Mouse (Mus musculus) hindbrain, postnatal 0 days (tissue): ENCODE measurements around the gene Nol8. TPM values are rescaled to one million over a fixed set of nuclear protein-coding genes. Genes with fewer than 3 reads are reported as not detected.

Experiments used
- ATAC-seq: fragments of 200-750 bp; cut with Nextera tagmentation; 2 replicates; pipeline ENCODE4 v1.8.0; 2017; ENCODE audit warnings: mild to moderate bottlenecking, moderate TSS enrichment, moderate library complexity
- DNase-seq: peaks from one replicate; pipeline ENCODE4 v3.0.0-alpha.2; 2015; ENCODE audit warnings: low spot score
- H3K27ac ChIP-seq: fragments of 300-500 bp; sonication (generic); 2 replicates; pipeline ENCODE4 v1.5.1; 2014; ENCODE audit warnings: mild to moderate bottlenecking
- H3K27me3 ChIP-seq: fragments of 300-500 bp; sonication (generic); 2 replicates; pipeline ENCODE4 v1.6.1; 2014; ENCODE audit warnings: low read length, mixed read lengths; ENCODE audit not compliant: insufficient read depth
- H3K36me3 ChIP-seq: fragments of 300-500 bp; sonication (generic); 2 replicates; pipeline ENCODE4 v1.6.1; 2014; ENCODE audit warnings: low read length, mixed read lengths; ENCODE audit not compliant: insufficient read depth
- H3K4me1 ChIP-seq: fragments of 300-500 bp; sonication (generic); 2 replicates; pipeline ENCODE4 v1.6.1; 2014; ENCODE audit warnings: antibody characterized with exemption, low read length, mixed read lengths; ENCODE audit not compliant: insufficient read depth
- H3K4me2 ChIP-seq: fragments of 300-500 bp; sonication (generic); 2 replicates; pipeline ENCODE4 v1.6.1; 2014; ENCODE audit warnings: low read depth, mild to moderate bottlenecking, low read length, moderate library complexity, mixed read lengths
- H3K4me3 ChIP-seq: fragments of 300-500 bp; sonication (generic); 2 replicates; pipeline ENCODE4 v1.5.1; 2014; ENCODE audit warnings: low read length
- H3K9ac ChIP-seq: fragments of 300-500 bp; sonication (generic); replicated peaks from 2 replicates; pipeline ENCODE4 v1.6.1; 2014; ENCODE audit warnings: mild to moderate bottlenecking, low read length, moderate library complexity, mixed read lengths
- H3K9me3 ChIP-seq: fragments of 300-500 bp; sonication (generic); 2 replicates; pipeline ENCODE4 v1.6.1; 2016; ENCODE audit warnings: low read length, mixed read lengths
- CTCF ChIP-seq: IDR thresholded peaks from 2 replicates; pipeline ENCODE4 v1.5.1; 2016; ENCODE audit warnings: antibody characterized with exemption, control low read depth, low read depth
- WGBS: fragments of 180-500 bp; shearing (Covaris S2); extraction: QIAGEN DNeasy Blood & Tissue Kit; methylation state at CpG from one replicate; pipeline ENCODE4 v1.1.7; 2014; 5-methylcytosine and 5-hydroxymethylcytosine counted together
- polyA plus RNA-seq: library from polyadenylated mRNA; unstranded; fragments of >200 nt; fragmentation: Nextera tagmentation; extraction: Ambion mirVana; gene quantifications from 2 replicates; pipeline ENCODE4 v1.2.1, GENCODE M21; 2015
- total RNA-seq: library from RNA; depleted of rRNA; stranded (reverse); fragments of >200 nt; gene quantifications from 2 replicates; pipeline ENCODE4 v1.2.3, GENCODE M21; 2014

Nol8 gene
- total and polyA plus RNA-seq, 2 experiments from 2014 or later = 5.4 to 13.6 TPM

DNA sequence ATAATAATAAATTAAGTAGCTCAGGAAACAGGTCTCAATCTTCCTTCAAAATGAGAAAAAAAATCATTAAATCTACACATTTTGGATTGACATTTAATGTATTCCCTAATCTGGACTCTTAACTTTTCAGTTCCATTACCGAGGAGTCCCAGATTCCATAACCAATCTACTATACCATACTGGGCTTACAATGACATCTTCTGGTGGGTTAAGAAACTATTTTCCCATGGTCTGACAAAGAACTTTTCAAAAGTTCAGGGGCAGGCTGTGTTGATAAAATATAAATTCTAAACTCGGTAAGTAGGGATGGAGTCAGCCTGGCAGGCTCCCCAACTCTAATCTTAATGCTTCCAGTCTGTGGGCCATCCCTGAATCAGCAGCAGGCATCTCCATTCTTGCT, 1.7 kb upstream of the Nol8 start:
- WGBS = 40% methylated on average over 2 of the region's 2 CpGs

GRCm38 (mm10) chr13:49651781-49652351, 1.0 kb upstream of the Nol8 start:
- DNase-seq (no peak), ATAC-seq (no peak)
- Histone ChIP-seq H3K9me3 (no peaks in the 10 kb centered on the region), H3K4me1 (peaks cover 6% of the 10 kb centered on the region; the same call in 1 of the 2 replicates), H3K9ac (peak overlapping the region; percentile 31; the same call in 1 of the 2 replicates), H3K27me3 (no peaks in the 10 kb centered on the region), H3K27ac (0 out of 2 replicates have a peak overlapping the region, but pooled peaks have one; percentile 32), H3K36me3 (no peaks in the 10 kb centered on the region), H3K4me2 (peak overlapping the region; percentile 76), H3K4me3 (peak overlapping the region; percentile 82)
- no peak for TF ChIP-seq CTCF
- 2% methylated on average over 4 of the region's 4 CpGs for WGBS

More for the DNA sequence above, 1.7 kb upstream of the Nol8 start:
- ATAC-seq = no peak
- H3K9me3 ChIP-seq = no peaks in the 10 kb centered on the region
- no peak overlapping the region for H3K4me2 ChIP-seq
- H3K27me3 ChIP-seq = no peaks in the 10 kb centered on the region
- no peak overlapping the region for H3K4me3 ChIP-seq
- H3K4me1 ChIP-seq = peaks cover 6% of the 10 kb centered on the region; the same call in 1 of the 2 replicates
- no peak for DNase-seq
- no peaks in the 10 kb centered on the region for H3K36me3 ChIP-seq
- no peak overlapping the region for H3K27ac ChIP-seq
- no peak overlapping the region for H3K9ac ChIP-seq
- TF ChIP-seq CTCF = peak; percentile 20; the same call in 1 of the 2 replicates

- peak overlapping the region; percentile 82 for H3K4me3 ChIP-seq
- peaks cover 6% of the 10 kb centered on the region; the same call in 1 of the 2 replicates for H3K4me1 ChIP-seq
- ATAC-seq (peak; percentile 83), DNase-seq (no peak)
- H3K9me3 ChIP-seq = no peaks in the 10 kb centered on the region
- H3K4me2 ChIP-seq = peak overlapping the region; percentile 69
- H3K27ac ChIP-seq = no peak overlapping the region; the same call in 1 of the 2 replicates
- H3K27me3 ChIP-seq = no peaks in the 10 kb centered on the region
- peak overlapping the region; percentile 39 for H3K9ac ChIP-seq
- no peak for TF ChIP-seq CTCF
- H3K36me3 ChIP-seq = no peaks in the 10 kb centered on the region
- under 1% methylated on average over 16 of the region's 16 CpGs for WGBS
Measured at GRCm38 (mm10) chr13:49653180-49653541, 283 bp downstream of the Nol8 start.

- Histone ChIP-seq H3K4me3 (no peak overlapping the region), H3K27me3 (no peaks in the 10 kb centered on the region), H3K27ac (no peak overlapping the region), H3K4me2 (no peak overlapping the region), H3K4me1 (peaks cover 7% of the 10 kb centered on the region), H3K9ac (no peak overlapping the region), H3K36me3 (peaks cover 19% of the 10 kb centered on the region; the same call in 1 of the 2 replicates), H3K9me3 (no peaks in the 10 kb centered on the region)
- no peak for TF ChIP-seq CTCF
- no peak for DNase-seq
- WGBS = 90% methylated on average over 2 of the region's 2 CpGs
- ATAC-seq = no peak
Measured at GRCm38 (mm10) chr13:49677793-49678192, 24.9 kb downstream of the Nol8 start.

DNA sequence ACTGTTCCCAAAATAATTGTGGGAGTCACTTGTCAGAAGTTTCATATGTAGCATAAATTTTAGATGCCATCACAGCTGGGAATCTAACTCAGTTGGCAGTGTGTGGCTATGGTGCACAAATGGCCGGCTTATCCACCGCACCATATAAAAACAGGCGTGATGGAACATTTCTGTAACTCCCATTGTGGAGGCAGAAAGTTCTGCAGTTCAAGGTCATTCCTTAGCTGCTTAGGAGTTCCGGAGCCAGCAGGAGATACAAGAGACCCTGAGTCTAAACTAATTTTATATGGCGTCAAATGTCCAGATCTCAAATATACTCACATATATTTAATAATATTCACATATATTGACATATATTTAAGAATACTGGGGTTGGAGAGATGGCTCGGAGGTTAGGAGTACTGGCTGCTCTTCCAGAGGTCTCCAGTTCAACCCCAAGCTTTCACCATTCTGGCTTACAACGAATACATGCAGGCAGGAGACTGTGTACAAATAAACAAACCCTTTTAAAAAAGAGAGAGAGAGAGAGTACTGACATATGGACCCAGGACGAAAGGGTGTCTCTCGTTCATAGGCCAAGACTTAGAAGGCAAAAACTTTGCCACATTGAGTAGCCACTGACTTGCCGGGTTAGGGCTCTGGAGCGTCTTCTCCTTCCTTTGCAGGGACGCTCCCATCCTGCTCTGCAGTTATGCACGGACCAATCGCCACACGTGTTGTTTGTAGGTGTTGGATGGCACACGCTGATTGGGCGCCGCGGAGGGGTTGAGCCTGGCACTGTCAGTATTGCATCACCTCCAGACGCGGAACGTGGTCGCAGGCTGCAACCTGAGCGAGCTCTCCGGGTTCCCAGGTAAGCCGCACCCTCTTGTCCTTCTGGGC, 28.7 kb downstream of the Nol8 start, which contains the start of gene Iars:
TSS of gene Iars (plus strand) at position 750 of the 882 bp plus-strand sequence.
- Histone ChIP-seq H3K9me3 (no peaks in the 10 kb centered on the region), H3K4me1 (peaks cover 15% of the 10 kb centered on the region), H3K4me2 (peak within 1 kb of the TSS; percentile 94), H3K36me3 (peaks cover 6% of the 10 kb centered on the region; the same call in 1 of the 2 replicates), H3K4me3 (peak within 1 kb of the TSS; percentile 90), H3K9ac (peak within 1 kb of the TSS; percentile 83), H3K27me3 (no peaks in the 10 kb centered on the region), H3K27ac (peak within 1 kb of the TSS; percentile 76)
- WGBS = 4% methylated on average over 26 of the region's 26 CpGs
- TF ChIP-seq CTCF = no peak
- DNase-seq (peak; percentile 98), ATAC-seq (peak; percentile 100)

- ATAC-seq = peak; percentile 80
- Histone ChIP-seq H3K36me3 (peaks cover 2% of the 10 kb centered on the region; the same call in 1 of the 2 replicates), H3K4me3 (peak overlapping the region; percentile 90), H3K9ac (peak overlapping the region; percentile 83), H3K4me2 (peak overlapping the region; percentile 94), H3K4me1 (peaks cover 15% of the 10 kb centered on the region), H3K9me3 (no peaks in the 10 kb centered on the region), H3K27ac (peak overlapping the region; percentile 76), H3K27me3 (no peaks in the 10 kb centered on the region)
- TF ChIP-seq CTCF = no peak
- WGBS = under 1% methylated on average over 20 of the region's 20 CpGs
- DNase-seq = peak; percentile 3
Measured at GRCm38 (mm10) chr13:49682233-49682846, 29.5 kb downstream of the Nol8 start.
